Mouse (Mus musculus) embryonic facial prominence, embryonic 15.5 days (tissue): ENCODE measurements at regions not wholly inside any gene's neighbourhood (a gene's known extent, or its start where the extent isn't known, plus 50 kb on each side); places are given as distances from the start of the nearest gene placed in this dataset.

Experiments
- ATAC-seq: fragments of 200-750 bp; cut with Nextera tagmentation; 2 replicates; pipeline ENCODE4 v1.8.0; 2017; ENCODE audit warnings: low read depth, moderate TSS enrichment; ENCODE audit not compliant: insufficient number of reproducible peaks, low FRiP score, low TSS enrichment
- H3K27ac ChIP-seq: fragments of 300-500 bp; sonication (generic); replicated peaks from 2 replicates; pipeline ENCODE4 v1.5.1; 2015; ENCODE audit warnings: mild to moderate bottlenecking, inconsistent platforms
- H3K27me3 ChIP-seq: fragments of 300-500 bp; sonication (generic); 2 replicates; pipeline ENCODE4 v1.6.1; 2015; ENCODE audit warnings: inconsistent platforms
- H3K36me3 ChIP-seq: fragments of 300-500 bp; sonication (generic); 2 replicates; pipeline ENCODE4 v1.6.1; 2015; ENCODE audit warnings: mild to moderate bottlenecking, inconsistent platforms
- H3K4me1 ChIP-seq: fragments of 300-500 bp; sonication (generic); 2 replicates; pipeline ENCODE4 v1.6.1; 2015; ENCODE audit warnings: inconsistent platforms
- H3K4me2 ChIP-seq: fragments of 300-500 bp; sonication (generic); replicated peaks from 2 replicates; pipeline ENCODE4 v1.6.1; 2015; ENCODE audit warnings: mild to moderate bottlenecking, inconsistent platforms
- H3K4me3 ChIP-seq: fragments of 300-500 bp; sonication (generic); replicated peaks from 2 replicates; pipeline ENCODE4 v1.5.1; 2015; ENCODE audit warnings: mild to moderate bottlenecking, inconsistent platforms
- H3K9ac ChIP-seq: fragments of 300-500 bp; sonication (generic); 2 replicates; pipeline ENCODE4 v1.6.1; 2015; ENCODE audit warnings: inconsistent platforms
- H3K9me3 ChIP-seq: fragments of 300-500 bp; sonication (generic); replicated peaks from 2 replicates; pipeline ENCODE4 v1.6.1; 2016; ENCODE audit warnings: inconsistent platforms
- WGBS: fragments of 180-500 bp; shearing (Covaris S2); methylation state at CpG from one replicate; pipeline ENCODE4 v1.1.7; 2015; 5-methylcytosine and 5-hydroxymethylcytosine counted together

DNA sequence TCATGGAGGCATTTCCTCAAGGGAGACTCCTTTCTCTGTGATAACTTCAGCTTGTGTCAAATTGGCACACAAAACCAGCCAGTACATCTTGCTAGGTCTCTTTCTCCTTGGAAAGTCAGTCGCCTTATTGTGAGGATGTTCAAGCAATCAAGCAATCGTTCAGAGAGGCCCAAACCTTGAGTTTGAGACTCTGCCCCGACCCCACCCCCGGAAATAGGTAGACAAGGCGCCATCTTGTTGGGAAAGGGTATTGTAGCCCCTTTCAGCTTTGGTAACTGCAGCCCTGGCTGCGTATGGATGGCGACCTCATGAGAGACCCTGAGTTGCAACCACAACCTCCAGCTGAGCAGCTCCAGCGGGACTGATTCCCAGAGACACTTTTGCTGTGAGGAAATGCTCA is 151.7 kb upstream of the Med13l start:
- Histone ChIP-seq H3K36me3 (no peaks in the 10 kb centered on the region), H3K4me1 (0 out of 2 replicates have a peak, but pooled peaks cover 2% of the 10 kb centered on the region), H3K9me3 (no peaks in the 10 kb centered on the region), H3K9ac (no peak overlapping the region), H3K4me2 (no peak overlapping the region), H3K4me3 (no peak overlapping the region), H3K27ac (no peak overlapping the region), H3K27me3 (no peaks in the 10 kb centered on the region)
- no peak for ATAC-seq
- WGBS: 77% methylated on average over 8 of the region's 8 CpGs

DNA sequence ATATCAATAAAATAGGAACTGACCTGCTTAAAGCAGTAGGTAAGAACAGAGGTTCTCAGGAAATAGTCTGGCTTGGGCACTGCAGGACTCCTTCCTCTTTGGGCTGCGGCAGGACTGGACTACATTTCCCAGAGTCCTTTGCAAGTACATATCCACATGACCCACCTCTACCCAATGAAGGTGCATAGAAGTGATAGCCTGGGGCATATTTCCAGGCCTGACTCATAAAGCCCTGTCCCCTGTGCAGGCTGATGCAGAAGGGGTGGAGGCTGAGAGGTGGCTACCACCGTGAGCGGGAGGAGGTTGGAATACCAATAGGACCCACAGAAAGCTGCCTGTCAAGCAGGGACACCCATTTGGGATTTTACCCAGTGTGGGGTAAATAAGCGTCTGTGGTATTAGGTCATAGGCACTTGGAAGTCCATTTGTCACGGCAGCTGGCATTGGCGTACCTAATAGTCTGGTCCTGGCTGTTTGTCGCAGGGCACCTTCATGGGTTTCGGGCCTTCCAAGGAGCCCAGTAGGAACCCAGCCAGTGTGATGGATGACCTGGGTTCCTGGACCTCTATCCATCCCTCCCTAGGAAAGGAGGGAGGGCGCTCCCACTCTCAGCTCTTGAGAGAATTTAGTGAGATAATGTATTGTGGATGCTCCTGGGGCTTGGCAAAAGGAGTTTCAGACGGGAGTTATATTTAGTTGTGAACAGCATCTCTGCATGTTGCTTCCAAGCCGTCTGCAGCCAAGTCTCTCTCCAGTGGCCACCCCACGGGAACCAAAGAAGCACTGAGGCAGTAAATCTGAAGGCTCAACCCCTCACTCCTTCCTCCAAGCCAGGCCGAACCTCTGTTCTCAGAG is 146.8 kb upstream of the Med13l start:
- 62% methylated on average over 13 of the region's 13 CpGs for WGBS
- Histone ChIP-seq H3K27me3 (no peaks in the 10 kb centered on the region), H3K4me1 (no peaks in the 10 kb centered on the region), H3K36me3 (no peaks in the 10 kb centered on the region), H3K27ac (no peak overlapping the region), H3K9ac (no peak overlapping the region), H3K4me2 (no peak overlapping the region), H3K9me3 (no peaks in the 10 kb centered on the region), H3K4me3 (no peak overlapping the region)
- ATAC-seq: peak; percentile 86

DNA sequence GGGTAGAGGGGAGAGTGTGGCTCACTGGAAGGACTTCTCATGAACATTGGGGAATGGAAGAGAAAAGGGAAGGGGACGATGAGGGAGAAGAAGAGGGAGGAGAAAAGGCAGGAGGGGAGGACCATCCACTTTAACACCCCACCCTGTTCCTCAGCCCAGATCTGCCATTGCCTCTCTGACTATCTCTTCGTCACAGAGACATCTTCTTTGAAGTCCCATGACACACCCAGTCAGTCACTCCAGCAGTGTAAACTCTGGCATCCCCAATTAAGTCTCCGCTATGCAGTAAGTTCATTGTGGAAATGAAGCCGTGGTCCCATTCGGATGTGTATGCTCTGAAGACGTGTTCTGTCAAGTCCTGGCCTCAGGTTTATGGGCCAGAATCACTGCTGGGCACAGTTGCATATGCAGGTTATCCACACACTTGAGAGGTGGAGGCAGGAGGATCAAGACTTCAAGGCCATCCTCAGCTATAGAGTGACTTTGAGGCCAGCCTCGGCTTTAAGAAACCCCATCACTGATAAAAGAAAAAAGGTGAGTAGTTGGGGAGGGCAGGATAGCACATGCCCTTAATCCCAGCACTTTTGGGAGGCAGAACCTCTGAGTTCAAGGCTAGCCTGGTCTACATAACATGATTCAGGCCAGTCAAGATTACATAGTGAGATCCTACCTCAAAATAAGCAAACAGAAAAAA is 141.0 kb upstream of the Med13l start:
- Histone ChIP-seq H3K36me3 (no peaks in the 10 kb centered on the region), H3K27ac (no peak overlapping the region), H3K27me3 (no peaks in the 10 kb centered on the region), H3K4me2 (no peak overlapping the region), H3K9me3 (no peaks in the 10 kb centered on the region), H3K4me1 (peaks cover 27% of the 10 kb centered on the region), H3K9ac (no peak overlapping the region), H3K4me3 (no peak overlapping the region)
- no peak for ATAC-seq
- 80% methylated on average over 7 of the region's 7 CpGs for WGBS

DNA sequence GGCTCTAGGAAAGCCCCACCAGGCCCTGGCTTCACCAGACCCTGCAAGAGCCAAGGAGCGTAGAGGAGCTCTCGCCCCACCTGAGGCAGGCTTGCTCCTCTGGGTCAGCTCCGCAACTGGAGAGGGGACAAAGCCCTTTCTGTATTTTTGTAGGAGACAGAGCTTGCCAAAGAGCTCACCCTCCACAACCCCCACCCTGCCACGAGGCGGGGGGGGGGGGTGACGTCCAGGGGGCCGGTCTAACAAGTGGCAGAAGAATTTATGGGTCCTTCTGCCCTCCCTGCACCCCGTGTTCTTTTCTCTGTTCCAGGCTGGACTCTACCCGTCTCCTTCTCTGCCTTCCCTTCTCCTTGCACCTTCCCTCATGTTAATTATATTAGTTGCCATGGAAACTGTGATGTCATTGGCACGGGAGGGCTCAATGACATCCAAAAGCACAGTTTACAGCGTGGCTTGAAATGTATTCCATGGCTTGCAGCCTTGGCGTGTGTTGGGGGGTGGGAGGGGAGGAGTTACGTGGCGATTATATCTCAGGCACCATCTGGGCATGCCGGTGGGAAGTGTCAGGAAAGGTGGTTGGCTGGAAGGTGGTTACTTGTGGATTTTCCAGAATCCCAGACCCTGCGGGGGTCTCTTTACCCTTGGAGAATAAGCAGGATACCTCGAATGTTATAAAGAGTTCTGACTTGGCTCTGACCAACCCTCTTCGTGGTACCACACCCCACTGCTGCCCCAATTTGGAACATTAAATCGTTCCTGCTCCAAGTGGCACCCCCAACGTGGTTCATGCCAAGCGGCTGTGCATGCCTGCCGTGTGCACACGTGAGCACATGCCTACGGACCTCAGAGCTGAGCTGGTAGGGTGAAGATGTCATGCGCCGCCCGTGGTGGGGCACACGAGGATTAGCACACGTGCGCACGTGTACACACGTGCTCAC is 138.3 kb upstream of the Med13l start:
- Histone ChIP-seq H3K4me1 (peaks cover 36% of the 10 kb centered on the region), H3K36me3 (no peaks in the 10 kb centered on the region), H3K27ac (peak overlapping the region; percentile 72), H3K27me3 (no peaks in the 10 kb centered on the region), H3K9me3 (no peaks in the 10 kb centered on the region), H3K4me3 (peak overlapping the region; percentile 24), H3K9ac (no peak overlapping the region), H3K4me2 (peak overlapping the region; percentile 46)
- ATAC-seq: peak; percentile 80
- 31% methylated on average over 32 of the region's 32 CpGs for whole genome bisulfite sequencing

DNA sequence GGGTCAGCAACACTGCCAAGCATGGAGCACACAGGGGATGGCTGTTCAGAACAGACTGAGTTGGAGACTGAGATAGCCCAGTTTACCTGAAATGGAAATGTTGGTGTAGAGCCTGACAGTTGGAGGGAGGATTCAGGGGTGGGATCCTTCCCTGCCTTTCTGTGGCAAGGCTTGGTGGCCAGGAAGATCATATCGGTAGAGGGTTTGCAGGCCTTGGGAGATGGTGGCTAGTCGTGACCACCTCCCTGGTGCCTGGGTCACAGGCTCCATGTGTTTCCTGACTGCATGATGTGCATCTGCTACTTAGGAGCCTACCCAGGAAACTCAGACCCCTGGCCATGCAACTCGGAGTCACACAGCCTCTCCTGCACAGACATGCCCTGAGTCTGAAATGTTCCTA is 136.3 kb upstream of the Med13l start:
- Histone ChIP-seq H3K27me3 (no peaks in the 10 kb centered on the region), H3K36me3 (no peaks in the 10 kb centered on the region), H3K9ac (no peak overlapping the region), H3K4me3 (no peak overlapping the region), H3K4me2 (no peak overlapping the region), H3K4me1 (peaks cover 36% of the 10 kb centered on the region), H3K9me3 (no peaks in the 10 kb centered on the region), H3K27ac (peak overlapping the region; percentile 87)
- 64% methylated on average over 3 of the region's 3 CpGs for WGBS
- ATAC-seq: no peak

DNA sequence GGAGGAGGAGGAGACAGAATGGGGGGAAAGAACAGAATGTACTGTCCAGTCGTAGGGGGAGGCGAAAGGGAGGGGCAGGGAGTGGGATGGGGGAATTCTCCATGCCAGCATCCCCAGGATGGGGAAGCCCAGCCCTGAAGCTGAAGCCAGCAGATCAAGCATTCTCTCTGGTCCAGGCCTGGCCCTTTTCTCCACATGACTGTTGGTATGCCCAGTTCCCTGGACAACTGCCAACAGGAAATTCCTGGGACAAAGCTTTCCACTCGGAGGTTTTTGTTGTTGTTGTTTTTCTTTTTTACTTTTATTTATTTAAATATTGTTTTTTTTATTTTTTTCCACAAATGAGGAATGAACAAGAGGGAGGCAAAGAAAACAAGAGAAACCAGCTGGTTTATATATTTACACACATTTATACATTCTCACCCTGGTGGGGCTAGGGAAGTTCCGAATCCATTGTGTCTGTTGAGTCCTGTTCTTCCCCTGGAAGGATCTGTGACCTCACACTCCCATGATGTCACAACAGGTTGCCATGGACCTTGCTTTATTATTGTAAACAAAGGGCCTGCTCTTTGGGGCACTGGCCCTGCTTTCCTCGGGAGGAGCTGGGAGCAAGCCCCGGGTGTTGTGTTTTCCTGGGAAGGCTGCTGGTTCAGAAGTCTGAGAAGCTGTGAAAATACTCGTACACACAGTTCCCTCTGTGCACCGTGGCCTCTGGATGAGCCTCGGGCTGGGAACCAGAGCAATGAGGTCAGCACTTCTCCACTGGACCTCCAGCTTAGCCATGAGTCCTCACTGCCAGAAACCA is 135.5 kb upstream of the Med13l start:
- WGBS: 29% methylated on average over 9 of the region's 9 CpGs
- Histone ChIP-seq H3K4me2 (no peak overlapping the region), H3K27me3 (no peaks in the 10 kb centered on the region), H3K4me1 (peaks cover 36% of the 10 kb centered on the region), H3K27ac (peak overlapping the region; percentile 87), H3K9me3 (no peaks in the 10 kb centered on the region), H3K4me3 (no peak overlapping the region), H3K9ac (no peak overlapping the region), H3K36me3 (no peaks in the 10 kb centered on the region)
- ATAC-seq: peak; percentile 39; the same call in 1 of the 2 replicates

DNA sequence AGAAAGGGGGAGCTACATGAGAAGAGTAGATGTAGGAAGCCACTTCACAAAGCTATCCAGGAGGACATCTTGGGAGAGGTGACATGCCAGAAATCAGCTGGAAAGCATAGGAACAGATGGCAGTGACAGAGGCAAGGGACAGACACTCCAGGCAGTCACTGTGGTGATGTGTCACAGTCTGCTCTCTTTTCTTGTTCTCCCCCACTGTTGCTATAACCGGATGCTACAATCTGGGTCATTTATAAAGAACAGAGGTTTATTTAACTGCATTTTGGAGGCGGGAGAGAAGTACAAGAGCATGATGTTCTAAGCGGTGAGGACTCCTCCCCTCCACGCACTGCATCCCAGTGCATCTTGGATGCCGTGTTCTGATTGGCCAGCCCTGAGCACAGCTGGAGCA is 133.8 kb upstream of the Med13l start:
- ATAC-seq: no peak
- 51% methylated on average over 5 of the region's 5 CpGs for WGBS
- Histone ChIP-seq H3K27ac (no peak overlapping the region), H3K27me3 (no peaks in the 10 kb centered on the region), H3K4me3 (no peak overlapping the region), H3K4me1 (peaks cover 34% of the 10 kb centered on the region), H3K9me3 (no peaks in the 10 kb centered on the region), H3K4me2 (no peak overlapping the region), H3K36me3 (no peaks in the 10 kb centered on the region), H3K9ac (no peak overlapping the region)

DNA sequence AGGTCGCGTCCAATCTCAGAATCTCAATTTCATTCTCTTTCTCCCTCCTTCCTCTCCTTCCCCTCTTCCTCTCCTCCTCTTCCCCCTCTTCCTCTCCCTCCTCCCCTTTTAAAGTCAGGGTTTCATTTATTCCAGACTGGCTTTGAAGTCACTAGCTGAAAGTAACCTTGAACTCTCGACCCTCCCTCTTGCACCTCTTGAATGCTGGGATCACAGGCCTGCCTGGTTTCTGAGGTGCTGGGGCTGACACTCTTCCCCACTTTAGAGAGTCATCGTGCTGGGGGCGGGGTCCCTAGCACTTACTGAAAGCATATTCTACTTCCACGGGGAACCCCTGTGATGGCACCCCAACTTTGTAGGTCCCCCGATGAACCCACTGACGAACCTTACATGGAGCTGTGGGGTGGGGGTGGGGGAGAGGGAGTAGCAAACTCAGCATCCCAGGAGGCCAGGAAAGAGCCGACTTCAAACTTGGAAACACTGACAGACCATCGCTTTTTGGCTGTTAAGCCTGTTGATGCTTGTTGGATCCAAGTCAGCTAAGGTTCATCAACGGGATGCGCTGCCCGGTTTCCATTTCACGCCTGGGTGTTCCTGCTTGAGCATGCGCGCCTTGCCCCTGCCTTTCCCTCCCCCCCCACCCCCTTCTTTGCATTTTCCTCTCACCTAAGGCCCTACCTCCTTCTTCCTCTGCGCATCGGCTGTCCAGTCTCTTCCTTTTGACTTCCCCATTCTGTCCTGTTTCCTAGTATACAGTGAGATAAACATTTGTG is 132.0 kb upstream of the Med13l start:
- no peak for ATAC-seq
- WGBS: 69% methylated on average over 18 of the region's 18 CpGs

DNA sequence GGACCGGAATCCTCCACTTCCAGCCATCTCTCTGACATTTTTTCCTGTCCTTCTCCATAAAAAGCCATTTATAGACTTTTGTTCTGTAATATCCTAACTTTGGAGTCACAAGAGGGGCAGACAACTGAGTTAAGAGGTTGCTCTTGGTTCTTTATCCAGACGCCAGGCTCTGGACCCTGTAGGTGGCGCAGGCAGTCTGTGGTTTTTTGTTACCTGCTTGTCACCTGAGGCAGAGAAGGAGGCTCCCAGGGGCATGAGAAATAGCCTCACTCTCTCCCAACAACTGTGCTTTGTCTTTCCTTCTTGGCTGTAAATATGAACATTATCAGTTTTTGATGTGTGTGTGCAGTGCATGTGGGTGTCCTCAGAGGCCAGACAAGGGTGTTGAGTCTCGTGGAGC is 126.9 kb upstream of the Med13l start:
- peaks cover 24% of the 10 kb centered on the region for H3K4me1 ChIP-seq
- no peak for ATAC-seq
- no peaks in the 10 kb centered on the region for H3K36me3 ChIP-seq
- no peaks in the 10 kb centered on the region for H3K9me3 ChIP-seq
- no peak overlapping the region for H3K4me2 ChIP-seq
- H3K4me3 ChIP-seq: no peak overlapping the region
- 64% methylated on average over 4 of the region's 4 CpGs for WGBS
- H3K27me3 ChIP-seq: 0 out of 2 replicates have a peak, but pooled peaks cover 10% of the 10 kb centered on the region
- no peak overlapping the region for H3K27ac ChIP-seq
- no peak overlapping the region for H3K9ac ChIP-seq

More for the DNA sequence above, 132.0 kb upstream of the Med13l start:
- H3K4me1 ChIP-seq: peaks cover 18% of the 10 kb centered on the region
- H3K27ac ChIP-seq: no peak overlapping the region
- H3K36me3 ChIP-seq: no peaks in the 10 kb centered on the region
- H3K9me3 ChIP-seq: no peaks in the 10 kb centered on the region
- H3K27me3 ChIP-seq: no peaks in the 10 kb centered on the region
- H3K4me2 ChIP-seq: no peak overlapping the region
- no peak overlapping the region for H3K4me3 ChIP-seq
- H3K9ac ChIP-seq: no peak overlapping the region
